Mouse (Mus musculus) testis, adult 2 months (tissue): ENCODE measurements around the gene Srpr. TPM values are rescaled to one million over a fixed set of nuclear protein-coding genes. Genes with fewer than 3 reads are reported as not detected.
A peak's percentile ranks its signal among the peaks of the same experiment; 100 is the strongest.

ENCODE experiments used
- H3K27ac ChIP-seq: fragments of 200-500 bp; 2 replicates; pipeline ENCODE4 v1.5.1; 2012; ENCODE audit warnings: low read depth, low read length; ENCODE audit not compliant: control insufficient read depth, insufficient read depth
- H3K27me3 ChIP-seq: fragments of 200-500 bp; 2 replicates; pipeline ENCODE4 v1.6.1; 2012; ENCODE audit warnings: mild to moderate bottlenecking, low read length, moderate library complexity; ENCODE audit not compliant: control insufficient read depth, insufficient read depth
- H3K36me3 ChIP-seq: fragments of 200-500 bp; 2 replicates; pipeline ENCODE4 v1.6.1; 2012; ENCODE audit warnings: mild to moderate bottlenecking, low read length; ENCODE audit not compliant: control insufficient read depth, insufficient read depth
- H3K4me1 ChIP-seq: fragments of 200-500 bp; 2 replicates; pipeline ENCODE4 v1.6.1; 2012; ENCODE audit warnings: low read length; ENCODE audit not compliant: control insufficient read depth, insufficient read depth
- H3K4me3 ChIP-seq: fragments of 200-500 bp; 2 replicates; pipeline ENCODE4 v1.5.1; 2012; ENCODE audit warnings: low read depth, mild to moderate bottlenecking, low read length, moderate library complexity, mixed read lengths; ENCODE audit not compliant: control insufficient read depth
- CTCF ChIP-seq: fragments of 200-500 bp; IDR thresholded peaks from 2 replicates; pipeline ENCODE4 v1.5.1; 2012; ENCODE audit warnings: low read depth, mild to moderate bottlenecking, inconsistent platforms, low read length, moderate library complexity; ENCODE audit not compliant: control insufficient read depth, insufficient read depth, insufficient replicate concordance
- POLR2A ChIP-seq: fragments of 200-500 bp; IDR thresholded peaks from 2 replicates; pipeline ENCODE4 v1.6.1; 2012; ENCODE audit warnings: low read depth, mild to moderate bottlenecking, inconsistent platforms, low read length, moderate library complexity; ENCODE audit not compliant: control insufficient read depth
- polyA plus RNA-seq: library from polyadenylated mRNA; depleted of rRNA; stranded (reverse); fragments of >200 nt; gene quantifications from 2 replicates; pipeline ENCODE4 v1.2.3, GENCODE M21; 2012; rRNA removed

Srpr gene
- polyA plus RNA-seq, result 49.5 and 55.2 TPM in 2 replicates

DNA sequence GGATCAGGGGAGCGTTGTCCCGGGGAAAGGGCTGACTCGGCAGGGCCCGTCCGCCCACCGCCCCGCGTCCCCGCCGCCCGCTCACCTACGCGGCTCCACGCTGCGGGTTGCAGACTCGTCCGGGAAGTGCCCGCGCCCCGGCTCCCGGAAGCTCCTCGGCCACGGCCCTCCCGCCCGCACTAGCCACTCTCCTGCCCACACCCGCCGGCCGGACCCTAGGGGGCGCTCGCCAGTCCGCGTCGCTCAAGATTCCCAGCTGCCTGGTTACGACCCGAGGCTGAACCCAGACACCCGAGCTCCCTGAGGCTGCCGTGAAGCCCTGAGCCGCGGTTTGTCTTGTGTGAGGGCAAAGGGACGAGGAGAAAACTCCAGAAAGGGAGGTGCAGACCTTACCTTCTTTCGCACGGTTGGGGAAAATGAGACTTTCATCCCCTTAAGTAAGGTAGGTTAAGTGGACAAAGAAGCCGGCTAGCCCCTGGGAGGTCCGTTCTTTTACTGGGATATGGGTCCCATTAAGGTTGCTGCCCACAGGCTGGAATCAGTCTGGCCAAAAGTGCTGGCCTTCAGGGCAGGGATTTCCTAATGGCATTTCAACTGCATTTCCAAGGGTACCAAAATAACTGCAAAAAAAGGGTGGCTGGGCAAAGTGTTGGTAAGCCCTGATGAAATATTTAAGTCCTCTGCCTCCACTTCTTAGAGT lies at the start of gene Srpr, which contains the start of gene Tirap:
TSS of gene Srpr (plus strand) at position 404 of the 700 bp plus-strand sequence.
TSS of gene Tirap (minus strand) at position 520 of the 700 bp plus-strand sequence.
- H3K36me3 ChIP-seq, result peaks cover 2% of the 10 kb centered on the region
- peak within 1 kb of the TSS; percentile 80 for H3K4me3 ChIP-seq
- no peak for TF ChIP-seq POLR2A
- peak; percentile 76 for TF ChIP-seq CTCF
- H3K27me3 ChIP-seq, result no peaks in the 10 kb centered on the region
- peaks cover 5% of the 10 kb centered on the region for H3K4me1 ChIP-seq
- no peak within 1 kb of the TSS for H3K27ac ChIP-seq

DNA sequence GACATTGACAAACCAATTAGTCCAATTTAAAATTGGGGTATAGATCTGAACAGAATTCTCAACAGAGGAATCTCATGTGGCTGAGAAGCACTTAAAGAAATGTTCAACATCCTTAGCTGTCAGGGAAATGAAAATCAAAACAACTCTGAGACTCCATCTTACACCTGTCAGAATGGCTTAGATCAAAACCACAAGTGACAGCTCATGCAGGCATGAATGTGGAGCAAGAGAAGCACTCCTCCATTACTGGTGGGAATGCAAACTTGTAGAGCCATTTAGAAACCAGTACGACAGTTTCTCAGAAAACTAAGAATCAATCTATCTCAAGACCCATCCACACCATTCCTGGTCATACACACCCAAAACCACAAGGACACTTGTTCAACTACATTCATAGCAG lies 47.1 kb upstream of the Srpr start:
- H3K27me3 ChIP-seq, result no peaks in the 10 kb centered on the region
- TF ChIP-seq CTCF, result no peak
- TF ChIP-seq POLR2A, result no peak
- H3K4me3 ChIP-seq, result no peak overlapping the region
- no peaks in the 10 kb centered on the region for H3K36me3 ChIP-seq
- no peaks in the 10 kb centered on the region; the same call in 1 of the 2 replicates for H3K4me1 ChIP-seq
- no peak overlapping the region for H3K27ac ChIP-seq

DNA sequence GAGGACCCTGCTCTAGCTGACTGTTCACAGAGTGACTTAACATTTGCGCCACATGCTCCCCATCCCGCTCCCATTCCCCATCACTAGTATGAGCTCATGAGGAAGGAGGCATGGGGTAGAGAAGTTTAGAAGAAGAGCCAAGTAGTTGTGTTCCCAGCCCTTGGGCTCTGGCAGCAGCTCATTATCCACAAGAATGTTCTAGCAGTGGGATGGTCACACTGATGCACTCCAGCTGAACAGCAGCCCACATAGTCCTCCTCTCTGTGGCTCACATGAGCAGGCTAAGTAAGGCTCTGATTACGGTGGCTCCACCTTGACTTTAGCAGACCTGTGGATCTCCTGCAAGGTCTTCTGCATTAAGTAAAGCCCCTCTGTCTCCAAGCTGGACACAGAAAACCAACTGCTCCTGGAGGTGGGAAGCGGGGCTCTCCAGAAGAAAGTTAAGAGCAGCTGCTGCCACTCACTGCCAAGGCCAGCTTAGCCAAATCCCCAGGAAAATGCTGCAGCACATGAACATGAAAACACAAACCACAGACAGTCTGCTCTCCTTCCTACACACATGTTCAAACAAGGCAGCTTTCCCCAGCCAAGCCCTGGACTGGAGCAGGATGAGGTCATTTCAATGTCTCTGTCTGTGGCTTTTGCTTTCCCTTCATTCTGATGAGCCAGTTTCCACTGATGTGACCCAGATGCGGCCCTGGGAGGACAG lies 43.8 kb upstream of the Srpr start:
- no peak overlapping the region for H3K4me3 ChIP-seq
- no peak overlapping the region for H3K27ac ChIP-seq
- H3K4me1 ChIP-seq, result no peaks in the 10 kb centered on the region; the same call in 1 of the 2 replicates
- TF ChIP-seq POLR2A, result no peak
- TF ChIP-seq CTCF, result no peak
- H3K27me3 ChIP-seq, result no peaks in the 10 kb centered on the region
- H3K36me3 ChIP-seq, result no peaks in the 10 kb centered on the region

DNA sequence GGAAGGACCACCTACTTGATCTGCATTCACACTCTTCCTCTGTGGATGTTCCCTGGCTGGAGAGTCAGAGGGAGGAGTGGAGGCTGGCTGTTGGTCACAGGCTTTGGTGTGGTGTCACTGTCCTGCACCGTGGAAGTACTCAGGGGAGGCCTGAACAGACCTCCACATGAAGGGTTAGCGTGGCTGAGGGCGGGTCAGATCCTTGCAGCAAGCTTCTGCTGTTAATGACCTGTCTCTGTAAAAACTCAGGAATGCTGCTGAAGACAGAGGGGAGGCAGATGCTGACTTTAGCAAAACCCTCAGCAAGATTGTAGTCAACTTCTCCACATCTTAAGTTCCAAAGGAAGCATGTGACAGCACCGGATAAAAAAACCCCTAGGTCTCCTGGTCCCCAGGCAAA lies 43.1 kb upstream of the Srpr start:
- Histone ChIP-seq H3K4me3 (no peak overlapping the region), H3K4me1 (no peaks in the 10 kb centered on the region; the same call in 1 of the 2 replicates), H3K27me3 (no peaks in the 10 kb centered on the region), H3K36me3 (no peaks in the 10 kb centered on the region), H3K27ac (no peak overlapping the region)
- TF ChIP-seq CTCF, result no peak
- TF ChIP-seq POLR2A, result no peak

DNA sequence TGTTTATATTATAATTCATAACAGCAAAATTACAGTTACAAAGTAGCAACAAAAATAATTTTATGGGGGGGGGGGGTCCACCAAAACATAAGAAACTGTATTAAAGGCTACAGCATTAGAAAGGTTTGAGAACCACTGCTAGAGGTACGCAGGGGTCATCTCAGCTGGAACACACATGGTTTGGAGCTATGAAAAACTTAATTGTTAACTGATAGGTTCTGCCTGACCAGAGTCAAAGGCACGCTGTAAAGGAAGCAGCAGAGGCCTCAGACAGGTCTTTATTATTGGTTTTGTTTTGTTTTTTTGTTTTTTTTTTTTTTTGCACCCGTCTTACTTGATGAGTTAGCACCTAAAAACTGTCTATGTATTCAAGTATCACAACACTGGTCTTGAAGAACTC lies 41.5 kb upstream of the Srpr start:
- no peaks in the 10 kb centered on the region for H3K36me3 ChIP-seq
- H3K27me3 ChIP-seq, result no peaks in the 10 kb centered on the region
- no peak overlapping the region for H3K4me3 ChIP-seq
- H3K4me1 ChIP-seq, result no peaks in the 10 kb centered on the region; the same call in 1 of the 2 replicates
- H3K27ac ChIP-seq, result no peak overlapping the region
- TF ChIP-seq POLR2A (no peak), CTCF (no peak)

GRCm38 (mm10) chr9:35160662-35161061 lies 39.3 kb upstream of the Srpr start:
- no peak overlapping the region for H3K4me3 ChIP-seq
- 0 out of 2 replicates have a peak, but pooled peaks cover 2% of the 10 kb centered on the region for H3K36me3 ChIP-seq
- TF ChIP-seq POLR2A (no peak), CTCF (no peak)

DNA sequence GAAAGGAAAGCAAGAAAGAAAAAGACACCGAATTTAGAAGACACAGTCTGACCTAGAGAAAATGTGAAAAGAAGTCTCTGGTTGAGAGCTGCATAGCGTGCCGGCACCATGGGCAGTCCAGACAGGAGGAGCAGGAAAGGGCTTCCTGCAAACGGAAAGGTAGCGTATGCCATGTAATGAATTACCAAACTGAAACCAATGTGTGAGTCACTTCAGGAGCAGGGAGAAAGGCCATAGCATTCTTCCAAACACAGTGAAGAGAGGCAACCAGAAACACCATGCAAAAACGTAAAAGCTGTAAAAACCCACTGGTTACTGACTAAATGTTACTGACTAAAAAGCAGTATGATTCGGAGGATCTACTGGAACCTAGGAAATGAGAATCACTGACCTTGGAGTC lies 38.3 kb upstream of the Srpr start:
- no peak overlapping the region for H3K4me3 ChIP-seq
- H3K27me3 ChIP-seq, result no peaks in the 10 kb centered on the region
- TF ChIP-seq CTCF (no peak), POLR2A (no peak)
- no peaks in the 10 kb centered on the region for H3K4me1 ChIP-seq
- no peak overlapping the region for H3K27ac ChIP-seq
- 0 out of 2 replicates have a peak, but pooled peaks cover 2% of the 10 kb centered on the region for H3K36me3 ChIP-seq

More at GRCm38 (mm10) chr9:35160662-35161061, 39.3 kb upstream of the Srpr start:
- no peaks in the 10 kb centered on the region for H3K27me3 ChIP-seq
- H3K4me1 ChIP-seq, result no peaks in the 10 kb centered on the region; the same call in 1 of the 2 replicates
- no peak overlapping the region for H3K27ac ChIP-seq

GRCm38 (mm10) chr9:35163011-35163690 lies 36.8 kb upstream of the Srpr start:
- Histone ChIP-seq H3K4me3 (no peak overlapping the region), H3K4me1 (no peaks in the 10 kb centered on the region), H3K36me3 (0 out of 2 replicates have a peak, but pooled peaks cover 2% of the 10 kb centered on the region), H3K27me3 (no peaks in the 10 kb centered on the region), H3K27ac (no peak overlapping the region)
- TF ChIP-seq CTCF (no peak), POLR2A (no peak)
